Mouse (Mus musculus): ENCODE measurements around the gene Gm14781. TPM values are rescaled to one million over a fixed set of nuclear protein-coding genes. Genes with fewer than 3 reads are reported as not detected.

Gm14781 gene
- polyA plus RNA-seq (2012; rRNA removed; ENCODE audit: low replicate concordance), result not detected in 2 replicates

DNA sequence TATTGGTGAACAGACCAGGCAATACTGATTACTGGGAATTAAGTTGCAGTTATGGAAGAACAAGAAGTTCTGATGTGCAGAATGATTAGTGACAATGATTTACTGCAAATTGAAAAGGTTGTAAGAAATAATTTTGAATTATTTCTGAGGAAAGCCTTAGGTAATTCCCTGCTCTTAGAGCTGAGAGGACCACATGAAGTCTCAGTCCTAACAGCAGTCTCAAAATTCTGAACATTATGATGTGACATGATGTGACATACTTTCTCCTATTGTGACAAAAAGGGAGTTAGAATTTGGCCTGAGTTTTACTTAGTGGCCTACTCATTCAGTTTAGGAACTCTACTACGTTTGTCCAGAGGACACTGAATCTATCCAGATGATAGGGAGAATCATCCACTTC lies at the start of gene Gm14781:
Gene Gm14781, plus strand, starts transcription at position 301 of the 400 bp plus-strand sequence.

Other genes starting within 250 kb of the Gm14781 start
- not detected in 2 replicates for gene Gm5072, start 239.7 kb upstream of the Gm14781 start, polyA plus RNA-seq (2012; rRNA removed; ENCODE audit: low replicate concordance)
- not detected in 2 replicates for gene Gm8914, start 152.1 kb upstream of the Gm14781 start, polyA plus RNA-seq (2012; rRNA removed; ENCODE audit: low replicate concordance)
- gene 1700084M14Rik, start 56.3 kb upstream of the Gm14781 start, polyA plus RNA-seq (2012; rRNA removed; ENCODE audit: low replicate concordance), result not detected in 2 replicates
- not detected in 2 replicates for gene Mageb5, start 150.8 kb downstream of the Gm14781 start, polyA plus RNA-seq (2012; rRNA removed; ENCODE audit: low replicate concordance)

All from mammary gland, adult 2 months (tissue).